Mouse (Mus musculus) megakaryocyte, embryonic 14.5 days (primary cell): ENCODE measurements around the gene Slc2a12.

Source experiments
- FLI1 ChIP-seq: IDR thresholded peaks from 2 replicates; pipeline ENCODE4 v1.6.1; 2012; ENCODE audit warnings: low read length, inconsistent platforms, mixed read lengths
- GATA1 ChIP-seq: IDR thresholded peaks from 3 replicates; pipeline ENCODE4 v1.6.1; 2012; ENCODE audit warnings: mixed read lengths, low read length, inconsistent platforms, borderline replicate concordance

DNA sequence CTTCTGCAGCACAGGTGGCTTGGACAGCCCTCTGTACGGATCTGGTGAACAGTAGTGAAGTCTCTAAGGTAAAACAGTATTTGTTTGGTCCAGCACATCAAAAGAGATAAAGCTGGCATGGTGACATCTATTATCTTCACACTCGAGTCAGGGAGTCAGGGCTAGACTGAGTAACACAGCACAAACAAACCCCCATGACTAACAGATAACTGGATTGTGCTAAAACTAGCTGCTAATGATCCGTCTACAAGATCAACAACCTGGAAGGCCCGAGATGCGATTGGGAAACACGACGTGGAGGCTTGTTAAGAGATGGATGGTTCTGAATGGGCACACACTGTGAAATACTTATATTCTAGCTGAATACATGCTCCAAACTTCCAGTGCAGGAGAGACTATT is 101.1 kb downstream of the Slc2a12 start:
- TF ChIP-seq GATA1 (no peak), FLI1 (no peak)
